Mouse (Mus musculus) heart, embryonic 11.5 days (tissue): ENCODE measurements at regions not wholly inside any gene's neighbourhood (a gene's known extent, or its start where the extent isn't known, plus 50 kb on each side); places are given as distances from the start of the nearest gene placed in this dataset.

Experiments
- ATAC-seq: fragments of 200-750 bp; cut with Nextera tagmentation; replicated peaks from 2 replicates; pipeline ENCODE4 v1.8.0; 2017; ENCODE audit warnings: moderate library complexity; ENCODE audit not compliant: insufficient number of reproducible peaks, low FRiP score, low TSS enrichment
- H3K27ac ChIP-seq: fragments of 300-500 bp; sonication (generic); 2 replicates; pipeline ENCODE4 v1.5.1; 2014; ENCODE audit warnings: mild to moderate bottlenecking, low read depth, low read length
- H3K27me3 ChIP-seq: fragments of 300-500 bp; sonication (generic); 2 replicates; pipeline ENCODE4 v1.6.1; 2014; ENCODE audit warnings: mild to moderate bottlenecking, low read length, mixed read lengths; ENCODE audit not compliant: control insufficient read depth, insufficient read depth
- H3K36me3 ChIP-seq: fragments of 300-500 bp; sonication (generic); 2 replicates; pipeline ENCODE4 v1.6.1; 2014; ENCODE audit warnings: mild to moderate bottlenecking, low read length, moderate library complexity, mixed read lengths; ENCODE audit not compliant: control insufficient read depth, insufficient read depth
- H3K4me1 ChIP-seq: fragments of 300-500 bp; sonication (generic); 2 replicates; pipeline ENCODE4 v1.6.1; 2014; ENCODE audit warnings: low read length; ENCODE audit not compliant: control insufficient read depth, insufficient read depth
- H3K4me2 ChIP-seq: fragments of 300-500 bp; sonication (generic); 2 replicates; pipeline ENCODE4 v1.6.1; 2014; ENCODE audit warnings: mild to moderate bottlenecking, moderate library complexity
- H3K4me3 ChIP-seq: fragments of 300-500 bp; sonication (generic); 2 replicates; pipeline ENCODE4 v1.5.1; 2014; ENCODE audit warnings: low read depth, low read length
- H3K9ac ChIP-seq: fragments of 300-500 bp; sonication (generic); 2 replicates; pipeline ENCODE4 v1.6.1; 2014; ENCODE audit warnings: mild to moderate bottlenecking, low read depth, low read length, moderate library complexity
- H3K9me3 ChIP-seq: fragments of 300-500 bp; sonication (generic); replicated peaks from 2 replicates; pipeline ENCODE4 v1.6.1; 2016; ENCODE audit warnings: low read length; ENCODE audit not compliant: control insufficient read depth
- WGBS: fragments of 180-500 bp; shearing (Covaris S2); extraction: QIAGEN DNeasy Blood & Tissue Kit; methylation state at CpG from one replicate; pipeline ENCODE4 v1.1.7; 2014; ENCODE audit not compliant: insufficient replicate concordance; 5-methylcytosine and 5-hydroxymethylcytosine counted together

GRCm38 (mm10) chr5:132858846-132859510, 315.8 kb upstream of the Auts2 start:
- Histone ChIP-seq H3K9me3 (no peaks in the 10 kb centered on the region), H3K27ac (no peak overlapping the region), H3K4me1 (no peaks in the 10 kb centered on the region), H3K9ac (no peak overlapping the region), H3K4me3 (no peak overlapping the region), H3K4me2 (no peak overlapping the region), H3K36me3 (no peaks in the 10 kb centered on the region), H3K27me3 (no peaks in the 10 kb centered on the region)
- no peak for ATAC-seq
- 80% methylated on average over 5 of the region's 5 CpGs for WGBS

GRCm38 (mm10) chr5:132855619-132856510, 312.7 kb upstream of the Auts2 start:
- WGBS, result 70% methylated on average over 4 of the region's 4 CpGs
- ATAC-seq, result no peak
- Histone ChIP-seq H3K4me3 (no peak overlapping the region), H3K9me3 (no peaks in the 10 kb centered on the region), H3K27me3 (no peaks in the 10 kb centered on the region), H3K4me2 (no peak overlapping the region), H3K4me1 (no peaks in the 10 kb centered on the region), H3K27ac (no peak overlapping the region), H3K9ac (no peak overlapping the region), H3K36me3 (no peaks in the 10 kb centered on the region)

- Histone ChIP-seq H3K9me3 (no peaks in the 10 kb centered on the region), H3K4me2 (no peak overlapping the region), H3K4me1 (no peaks in the 10 kb centered on the region), H3K9ac (no peak overlapping the region), H3K36me3 (no peaks in the 10 kb centered on the region), H3K27me3 (no peaks in the 10 kb centered on the region), H3K27ac (no peak overlapping the region), H3K4me3 (no peak overlapping the region)
- WGBS, result 81% methylated on average over 6 of the region's 6 CpGs
- no peak for ATAC-seq
Measured at GRCm38 (mm10) chr5:132850770-132851169, 307.6 kb upstream of the Auts2 start.

- no peaks in the 10 kb centered on the region for H3K27me3 ChIP-seq
- no peak overlapping the region for H3K27ac ChIP-seq
- H3K4me2 ChIP-seq, result no peak overlapping the region
- no peak for ATAC-seq
- no peaks in the 10 kb centered on the region for H3K9me3 ChIP-seq
- H3K4me1 ChIP-seq, result no peaks in the 10 kb centered on the region
- H3K4me3 ChIP-seq, result no peak overlapping the region
- H3K36me3 ChIP-seq, result no peaks in the 10 kb centered on the region
- WGBS, result 72% methylated on average over 3 of the region's 3 CpGs
- H3K9ac ChIP-seq, result no peak overlapping the region
Measured at GRCm38 (mm10) chr5:132848086-132848485, 304.9 kb upstream of the Auts2 start.

GRCm38 (mm10) chr5:132843284-132843683, 300.1 kb upstream of the Auts2 start:
- H3K4me3 ChIP-seq, result no peak overlapping the region
- 56% methylated on average over 3 of the region's 3 CpGs for WGBS
- H3K4me1 ChIP-seq, result no peaks in the 10 kb centered on the region
- H3K36me3 ChIP-seq, result no peaks in the 10 kb centered on the region
- no peaks in the 10 kb centered on the region for H3K27me3 ChIP-seq
- no peak overlapping the region for H3K27ac ChIP-seq
- no peaks in the 10 kb centered on the region for H3K9me3 ChIP-seq
- H3K4me2 ChIP-seq, result no peak overlapping the region
- no peak for ATAC-seq
- no peak overlapping the region for H3K9ac ChIP-seq

- no peak overlapping the region for H3K27ac ChIP-seq
- no peaks in the 10 kb centered on the region for H3K36me3 ChIP-seq
- no peaks in the 10 kb centered on the region for H3K27me3 ChIP-seq
- no peak overlapping the region for H3K9ac ChIP-seq
- ATAC-seq, result no peak
- no peak overlapping the region for H3K4me3 ChIP-seq
- no peaks in the 10 kb centered on the region for H3K9me3 ChIP-seq
- H3K4me2 ChIP-seq, result no peak overlapping the region
- 87% methylated on average over 3 of the region's 3 CpGs for WGBS
- H3K4me1 ChIP-seq, result no peaks in the 10 kb centered on the region
Measured at GRCm38 (mm10) chr5:132841794-132842193, 298.6 kb upstream of the Auts2 start.

- H3K36me3 ChIP-seq, result no peaks in the 10 kb centered on the region
- no peaks in the 10 kb centered on the region for H3K4me1 ChIP-seq
- no peak overlapping the region for H3K27ac ChIP-seq
- no peak for ATAC-seq
- no peak overlapping the region for H3K9ac ChIP-seq
- no peak overlapping the region for H3K4me2 ChIP-seq
- no peaks in the 10 kb centered on the region for H3K9me3 ChIP-seq
- no peaks in the 10 kb centered on the region for H3K27me3 ChIP-seq
- H3K4me3 ChIP-seq, result no peak overlapping the region
- 48% methylated on average over 2 of the region's 2 CpGs for WGBS
Measured at GRCm38 (mm10) chr5:132837420-132837819, 294.3 kb upstream of the Auts2 start.

GRCm38 (mm10) chr5:132828993-132829392, 285.8 kb upstream of the Auts2 start:
- no peaks in the 10 kb centered on the region for H3K36me3 ChIP-seq
- H3K4me1 ChIP-seq, result no peaks in the 10 kb centered on the region
- no peak overlapping the region for H3K9ac ChIP-seq
- no peak overlapping the region for H3K27ac ChIP-seq
- 78% methylated on average over 7 of the region's 7 CpGs for WGBS
- no peak overlapping the region for H3K4me2 ChIP-seq
- H3K9me3 ChIP-seq, result no peaks in the 10 kb centered on the region
- ATAC-seq, result no peak
- H3K4me3 ChIP-seq, result no peak overlapping the region
- H3K27me3 ChIP-seq, result no peaks in the 10 kb centered on the region
